Mouse (Mus musculus) hindbrain, embryonic 10.5 days (tissue): ENCODE results near the gene Magi2. TPM values are rescaled to one million over a fixed set of nuclear protein-coding genes. Genes with fewer than 3 reads are reported as not detected.
"Not testable (repeated sequence)": the region's sequence is repeated elsewhere in the genome, so short reads cannot be mapped to it uniquely, and the experiment has no call there.

Experiments used
- DNase-seq: peaks from one replicate; pipeline ENCODE4 v3.0.0-alpha.2; 2017; ENCODE audit warnings: low spot score
- H3K27ac ChIP-seq: fragments of 300-500 bp; sonication (generic); 2 replicates; pipeline ENCODE4 v1.5.1; 2016; ENCODE audit warnings: mild to moderate bottlenecking, moderate library complexity
- H3K27me3 ChIP-seq: fragments of 300-500 bp; sonication (generic); 2 replicates; pipeline ENCODE4 v1.6.1; 2016; ENCODE audit warnings: mild to moderate bottlenecking; ENCODE audit not compliant: poor library complexity, insufficient read depth, severe bottlenecking
- H3K36me3 ChIP-seq: fragments of 300-500 bp; sonication (generic); 2 replicates; pipeline ENCODE4 v1.6.1; 2016; ENCODE audit warnings: mild to moderate bottlenecking, moderate library complexity
- H3K4me1 ChIP-seq: fragments of 300-500 bp; sonication (generic); replicated peaks from 2 replicates; pipeline ENCODE4 v1.6.1; 2016; ENCODE audit warnings: mild to moderate bottlenecking
- H3K4me3 ChIP-seq: fragments of 300-500 bp; sonication (generic); 2 replicates; pipeline ENCODE4 v1.5.1; 2016; ENCODE audit warnings: mild to moderate bottlenecking, moderate library complexity
- H3K9me3 ChIP-seq: fragments of 300-500 bp; sonication (generic); 2 replicates; pipeline ENCODE4 v1.6.1; 2016; ENCODE audit warnings: mild to moderate bottlenecking, moderate library complexity
- WGBS: fragments of 180-500 bp; shearing (Covaris S2); methylation state at CpG from one replicate; pipeline ENCODE4 v1.1.7; 2016; 5-methylcytosine and 5-hydroxymethylcytosine counted together
- polyA plus RNA-seq: library from polyadenylated mRNA; unstranded; fragments of >200 nt; fragmentation: Nextera tagmentation; extraction: Ambion mirVana; gene quantifications from 2 replicates; pipeline ENCODE4 v1.2.1, GENCODE M21; 2016

The Magi2 gene
- polyA plus RNA-seq, 1 experiment from 2014 or later: 9.9 TPM

GRCm38 (mm10) chr5:20701483-20702421, 1474.9 kb downstream of the Magi2 start:
- under 1% methylated on average over 57 of the region's 57 CpGs for WGBS
- H3K27me3 ChIP-seq: no peaks in the 10 kb centered on the region
- H3K4me3 ChIP-seq: peak overlapping the region; percentile 75
- H3K9me3 ChIP-seq: no peaks in the 10 kb centered on the region
- peak overlapping the region; percentile 96 for H3K27ac ChIP-seq
- peak; percentile 91 for DNase-seq
- H3K4me1 ChIP-seq: peaks cover 5% of the 10 kb centered on the region; the same call in 1 of the 2 replicates
- no peaks in the 10 kb centered on the region for H3K36me3 ChIP-seq

- under 1% methylated on average over 57 of the region's 57 CpGs for WGBS
- DNase-seq: peak; percentile 48
- peak overlapping the region; percentile 75 for H3K4me3 ChIP-seq
- no peaks in the 10 kb centered on the region for H3K9me3 ChIP-seq
- H3K27me3 ChIP-seq: no peaks in the 10 kb centered on the region
- H3K27ac ChIP-seq: peak overlapping the region; percentile 96
- H3K36me3 ChIP-seq: no peaks in the 10 kb centered on the region
- peaks cover 5% of the 10 kb centered on the region; the same call in 1 of the 2 replicates for H3K4me1 ChIP-seq
Observed at GRCm38 (mm10) chr5:20702480-20703303, 1475.9 kb downstream of the Magi2 start.

GRCm38 (mm10) chr5:20703304-20703700, 1476.5 kb downstream of the Magi2 start:
- 78% methylated on average over 5 of the region's 5 CpGs for WGBS
- no peak overlapping the region for H3K27ac ChIP-seq
- H3K4me1 ChIP-seq: peaks cover 5% of the 10 kb centered on the region; the same call in 1 of the 2 replicates
- H3K4me3 ChIP-seq: peak overlapping the region; percentile 75
- no peaks in the 10 kb centered on the region for H3K27me3 ChIP-seq
- H3K36me3 ChIP-seq: no peaks in the 10 kb centered on the region
- H3K9me3 ChIP-seq: no peaks in the 10 kb centered on the region
- DNase-seq: no peak

GRCm38 (mm10) chr5:20703971-20704575, 1477.2 kb downstream of the Magi2 start:
- Histone ChIP-seq H3K27me3 (no peaks in the 10 kb centered on the region), H3K9me3 (no peaks in the 10 kb centered on the region), H3K4me3 (no peak overlapping the region), H3K27ac (no peak overlapping the region), H3K36me3 (no peaks in the 10 kb centered on the region), H3K4me1 (peaks cover 5% of the 10 kb centered on the region; the same call in 1 of the 2 replicates)
- no peak for DNase-seq
- 82% methylated on average over 13 of the region's 13 CpGs for WGBS

- WGBS: 59% methylated on average over 4 of the region's 4 CpGs
Observed at GRCm38 (mm10) chr5:20704886-20705285, 1478.0 kb downstream of the Magi2 start.

GRCm38 (mm10) chr5:20706322-20707282, 1479.8 kb downstream of the Magi2 start:
- H3K27me3 ChIP-seq, H3K36me3 ChIP-seq, H3K4me1 ChIP-seq, H3K9me3 ChIP-seq, H3K27ac ChIP-seq, DNase-seq, H3K4me3 ChIP-seq: not testable (repeated sequence)
- 92% methylated on average over 14 of the region's 18 CpGs for WGBS

More at GRCm38 (mm10) chr5:20704886-20705285, 1478.0 kb downstream of the Magi2 start:
- H3K4me3 ChIP-seq: no peak overlapping the region
- H3K27me3 ChIP-seq: no peaks in the 10 kb centered on the region
- H3K9me3 ChIP-seq: no peaks in the 10 kb centered on the region
- peaks cover 5% of the 10 kb centered on the region; the same call in 1 of the 2 replicates for H3K4me1 ChIP-seq
- H3K36me3 ChIP-seq: no peaks in the 10 kb centered on the region
- DNase-seq: no peak
- no peak overlapping the region for H3K27ac ChIP-seq

- H3K36me3 ChIP-seq, H3K4me1 ChIP-seq, DNase-seq, H3K27ac ChIP-seq, H3K9me3 ChIP-seq, H3K4me3 ChIP-seq, H3K27me3 ChIP-seq: not testable (repeated sequence)
- WGBS: 88% methylated on average over 6 of the region's 6 CpGs
Observed at GRCm38 (mm10) chr5:20710845-20711244, 1484.0 kb downstream of the Magi2 start.

- 85% methylated on average over 1 of the region's 1 CpGs for WGBS
Observed at GRCm38 (mm10) chr5:20714619-20715018, 1487.8 kb downstream of the Magi2 start.

GRCm38 (mm10) chr5:20715980-20716379, 1489.1 kb downstream of the Magi2 start:
- H3K36me3 ChIP-seq, H3K4me3 ChIP-seq, H3K9me3 ChIP-seq, H3K27ac ChIP-seq, DNase-seq, H3K4me1 ChIP-seq, H3K27me3 ChIP-seq: not testable (repeated sequence)
- WGBS: 94% methylated on average over 6 of the region's 6 CpGs

More at GRCm38 (mm10) chr5:20714619-20715018, 1487.8 kb downstream of the Magi2 start:
- not testable (repeated sequence) for H3K27me3 ChIP-seq, H3K9me3 ChIP-seq, H3K4me1 ChIP-seq, H3K36me3 ChIP-seq, H3K4me3 ChIP-seq, DNase-seq, H3K27ac ChIP-seq

GRCm38 (mm10) chr5:20720201-20720900, 1493.5 kb downstream of the Magi2 start:
- H3K27ac ChIP-seq: no peak overlapping the region
- no peak overlapping the region for H3K4me3 ChIP-seq
- no peaks in the 10 kb centered on the region for H3K9me3 ChIP-seq
- 78% methylated on average over 4 of the region's 4 CpGs for WGBS
- no peaks in the 10 kb centered on the region for H3K4me1 ChIP-seq
- no peaks in the 10 kb centered on the region for H3K36me3 ChIP-seq
- DNase-seq: no peak
- no peaks in the 10 kb centered on the region for H3K27me3 ChIP-seq

GRCm38 (mm10) chr5:20723226-20723625, 1496.4 kb downstream of the Magi2 start:
- WGBS: 84% methylated on average over 4 of the region's 4 CpGs
- H3K9me3 ChIP-seq, H3K27ac ChIP-seq, H3K27me3 ChIP-seq, H3K4me1 ChIP-seq, H3K4me3 ChIP-seq, H3K36me3 ChIP-seq, DNase-seq: not testable (repeated sequence)
